Mouse (Mus musculus) megakaryocyte progenitor cell, adult 5-6 weeks (primary cell): ENCODE data around the gene 4933416C03Rik. TPM values are rescaled to one million over a fixed set of nuclear protein-coding genes. Genes with fewer than 3 reads are reported as not detected.

Experiments used
- ATAC-seq: replicated peaks from 2 replicates; pipeline ENCODE4 v1.8.0; 2016; ENCODE audit warnings: mild to moderate bottlenecking, moderate TSS enrichment, inconsistent platforms; ENCODE audit not compliant: poor library complexity
- total RNA-seq, 2 experiments: library from RNA; stranded (forward) in 1 of 2; stranded (reverse) in 1 of 2; fragments of 157-497, 149-512 nt in 1 of 2; fragments of 200-1000 nt in 1 of 2; gene quantifications; 2 replicates each; pipeline versions ENCODE4 v1.2.3 to v1.2.4; 2015 to 2017

4933416C03Rik gene
- total RNA-seq (2015) (not detected in 2 replicates), total RNA-seq (2017) (not detected in 2 replicates)

DNA sequence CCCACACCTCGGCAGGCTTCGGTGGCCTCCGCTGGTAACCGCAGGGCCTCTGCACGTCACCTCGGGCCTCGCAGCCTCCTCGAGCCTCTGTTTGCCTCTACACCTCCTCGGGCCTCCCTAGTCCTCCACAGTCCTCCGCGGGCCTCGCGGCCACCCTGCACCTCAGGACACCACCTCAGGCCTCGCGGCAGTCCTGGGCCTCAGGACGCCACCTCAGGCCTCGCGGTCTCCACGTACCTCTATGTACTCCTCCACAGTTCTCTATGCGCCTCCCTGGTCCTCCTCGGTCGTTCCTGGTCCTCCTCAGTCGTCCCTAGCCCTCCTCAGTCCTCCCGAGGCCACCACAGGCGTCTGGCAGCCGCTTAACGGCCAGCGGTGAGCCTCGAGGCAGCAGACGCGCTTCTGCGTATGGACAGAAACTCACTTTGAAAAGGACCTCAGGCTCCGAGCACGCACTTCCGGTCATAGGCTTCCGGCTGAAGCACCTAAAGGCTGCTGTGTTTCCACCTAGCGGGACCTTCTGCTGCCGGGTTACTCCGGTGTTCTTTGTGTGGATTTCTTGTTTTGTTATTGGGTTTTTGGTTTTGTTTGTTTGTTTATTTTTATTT is at the start of gene 4933416C03Rik:
TSS of gene 4933416C03Rik (minus strand) at position 51 of the 608 bp plus-strand sequence.
- ATAC-seq, result no peak

DNA sequence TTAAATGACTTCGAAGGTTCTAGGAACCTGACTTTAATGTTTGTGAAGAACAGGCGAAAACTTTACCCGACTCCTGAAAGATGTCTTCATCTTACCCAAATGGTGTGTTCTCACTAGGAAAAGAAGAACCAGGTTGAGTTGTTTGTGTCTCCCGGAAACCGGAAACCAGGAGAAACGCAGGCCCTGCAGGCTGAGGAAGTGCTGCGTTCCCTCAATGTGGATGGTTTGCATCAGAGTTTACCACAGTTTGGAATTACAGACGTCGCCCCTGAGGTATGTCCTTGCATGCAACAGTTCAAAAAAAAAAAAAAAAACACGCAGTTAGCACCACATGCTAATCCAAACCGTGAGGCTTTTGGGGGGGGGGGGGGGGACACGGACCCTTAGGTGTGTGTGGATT is 48.6 kb upstream of the 4933416C03Rik start:
- peak; percentile 93 for ATAC-seq

- ATAC-seq, result peak; percentile 98
These were observed 43.0 kb upstream of the 4933416C03Rik start for GRCm38 (mm10) chr10:116156699-116157098.

GRCm38 (mm10) chr10:116154707-116155106 is 41.0 kb upstream of the 4933416C03Rik start:
- ATAC-seq, result peak; percentile 51

DNA sequence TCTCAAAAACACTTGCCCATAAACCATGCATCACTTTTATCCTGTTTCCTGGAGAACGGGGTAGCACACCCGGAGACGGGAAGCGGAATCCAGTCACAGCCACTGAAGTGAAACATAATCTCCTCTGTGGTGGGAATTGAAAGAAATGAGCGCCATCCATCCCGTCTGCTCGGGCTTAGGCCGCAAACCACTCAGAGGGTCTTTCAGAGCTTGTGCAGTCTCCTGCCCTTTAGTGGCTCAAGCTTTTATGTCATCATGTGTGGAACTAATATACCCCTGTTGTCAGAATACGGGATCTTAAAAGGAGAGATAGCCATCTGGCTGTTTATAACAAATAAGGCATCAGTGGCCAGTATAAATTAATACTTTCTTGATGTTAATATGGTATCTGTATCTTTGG is 32.4 kb upstream of the 4933416C03Rik start:
- ATAC-seq, result no peak

- ATAC-seq, result no peak
These were observed 30.0 kb upstream of the 4933416C03Rik start for GRCm38 (mm10) chr10:116143684-116144083.

GRCm38 (mm10) chr10:116140226-116140625 is 26.5 kb upstream of the 4933416C03Rik start:
- no peak for ATAC-seq

GRCm38 (mm10) chr10:116135187-116135586 is 21.5 kb upstream of the 4933416C03Rik start:
- ATAC-seq, result peak; percentile 61

DNA sequence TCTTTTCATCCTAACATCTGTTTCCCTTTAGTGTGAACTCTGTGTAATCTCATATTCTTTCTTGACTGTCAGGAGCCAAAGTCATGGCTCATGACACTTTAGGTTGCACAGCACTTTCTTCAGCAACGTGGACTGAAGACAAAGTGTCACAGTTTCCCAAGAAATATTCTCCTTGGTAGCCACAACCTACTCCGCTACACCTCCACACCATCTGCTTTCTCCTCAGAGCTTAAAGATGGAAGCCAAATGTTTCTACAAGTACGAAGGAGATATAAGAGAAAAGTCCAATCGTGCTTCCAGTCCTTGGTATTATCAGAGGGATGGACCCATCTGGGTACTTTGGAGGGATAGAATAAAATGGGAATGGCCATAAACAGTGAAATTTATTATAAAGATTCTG is 18.5 kb upstream of the 4933416C03Rik start:
- ATAC-seq, result no peak

DNA sequence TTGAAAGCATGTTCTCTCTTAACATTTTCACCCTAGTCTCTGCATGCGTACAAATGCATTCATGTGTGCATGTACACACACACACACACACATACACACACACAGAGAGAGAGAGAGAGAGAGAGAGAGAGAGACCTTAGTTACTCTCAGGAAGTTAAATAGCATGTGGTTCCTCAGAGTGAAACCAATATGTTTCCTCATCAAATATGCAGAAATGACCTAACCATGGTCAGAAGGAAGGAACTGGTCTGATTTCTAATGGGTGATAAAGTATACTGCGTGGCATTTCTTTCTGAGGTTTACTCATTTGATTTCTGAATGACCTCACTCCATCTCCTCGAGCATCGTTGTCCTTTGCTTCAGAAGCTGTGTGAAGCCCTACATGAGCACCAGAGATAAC is 17.5 kb upstream of the 4933416C03Rik start:
- peak; percentile 95 for ATAC-seq

DNA sequence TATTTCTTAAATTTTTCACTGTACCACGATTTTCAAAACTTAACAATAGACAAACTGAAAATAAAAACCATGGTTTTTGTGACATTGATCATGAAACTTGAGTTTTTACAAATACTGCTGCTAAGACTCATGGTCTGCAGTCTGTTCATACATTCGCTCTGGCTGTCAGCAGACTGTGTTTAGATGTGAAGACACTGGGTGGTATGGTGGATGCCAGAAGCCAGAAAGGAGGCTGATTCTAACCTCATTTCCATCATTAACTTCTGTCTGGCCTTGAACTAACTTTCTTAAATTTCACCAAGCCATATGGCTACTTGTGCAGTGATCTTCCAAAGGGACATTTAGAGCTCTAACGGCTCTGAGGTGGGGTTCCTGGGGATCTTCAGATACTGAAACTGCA is 16.7 kb upstream of the 4933416C03Rik start:
- no peak for ATAC-seq

- no peak for ATAC-seq
These were observed 11.6 kb upstream of the 4933416C03Rik start for GRCm38 (mm10) chr10:116125364-116125763.

DNA sequence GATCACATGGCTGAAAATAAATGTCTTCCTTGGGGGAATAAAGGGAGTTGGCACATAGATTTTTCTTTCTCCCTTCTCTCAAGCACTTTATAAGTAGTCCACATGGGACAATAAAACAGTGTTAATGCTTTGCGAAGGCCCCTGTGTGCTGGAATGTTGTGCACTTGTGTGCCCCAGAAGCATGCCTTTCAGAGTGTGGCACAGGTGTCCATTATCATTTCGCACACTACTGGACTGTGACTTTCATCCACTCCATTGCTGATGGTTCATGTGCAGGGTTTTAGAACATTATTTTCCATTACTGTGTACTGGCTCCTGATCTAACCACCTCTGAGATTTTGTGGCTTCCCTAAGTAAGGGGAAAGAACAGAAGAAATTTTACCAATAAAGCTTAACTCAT is 10.1 kb upstream of the 4933416C03Rik start:
- ATAC-seq, result no peak

DNA sequence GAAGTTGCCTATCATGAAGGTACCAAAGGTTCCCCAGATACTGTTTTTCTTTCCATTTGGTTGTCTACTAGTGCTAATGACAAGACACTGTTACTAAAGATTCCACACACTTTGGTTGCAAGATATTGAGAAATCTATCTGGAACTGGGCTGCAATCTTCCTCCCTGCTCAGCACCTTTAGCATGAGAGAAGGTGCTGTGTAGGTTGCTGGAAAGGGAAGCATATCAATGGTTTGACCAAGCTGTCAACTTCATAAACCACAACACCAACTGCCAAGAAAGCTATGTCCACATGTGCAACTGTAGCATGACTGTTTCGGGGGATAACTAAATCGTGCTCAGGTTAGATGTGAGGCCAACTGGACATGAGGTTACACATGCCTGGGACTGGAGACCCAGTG is 7.7 kb upstream of the 4933416C03Rik start:
- peak; percentile 91 for ATAC-seq

DNA sequence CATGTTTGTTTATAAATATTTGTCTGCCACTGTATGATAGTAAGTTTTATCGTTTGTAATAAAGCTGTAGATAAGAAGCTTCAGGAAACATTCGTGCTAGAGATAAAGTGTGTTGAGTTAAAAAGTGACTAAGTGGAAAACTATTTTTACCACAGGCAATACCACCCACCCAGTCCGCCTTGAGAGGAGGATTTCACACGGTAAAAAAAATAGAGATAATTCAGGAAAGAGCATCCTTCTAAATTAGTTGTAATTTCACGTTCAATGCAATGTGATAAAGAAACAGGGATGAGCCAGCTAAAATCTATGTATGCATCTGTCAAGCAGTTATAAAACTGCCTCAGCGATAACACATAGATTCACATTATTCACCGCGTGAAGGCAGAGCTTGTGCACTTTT is 3.3 kb upstream of the 4933416C03Rik start:
- ATAC-seq, result no peak

- ATAC-seq, result no peak
These were observed 2.4 kb upstream of the 4933416C03Rik start for GRCm38 (mm10) chr10:116115881-116116677.

DNA sequence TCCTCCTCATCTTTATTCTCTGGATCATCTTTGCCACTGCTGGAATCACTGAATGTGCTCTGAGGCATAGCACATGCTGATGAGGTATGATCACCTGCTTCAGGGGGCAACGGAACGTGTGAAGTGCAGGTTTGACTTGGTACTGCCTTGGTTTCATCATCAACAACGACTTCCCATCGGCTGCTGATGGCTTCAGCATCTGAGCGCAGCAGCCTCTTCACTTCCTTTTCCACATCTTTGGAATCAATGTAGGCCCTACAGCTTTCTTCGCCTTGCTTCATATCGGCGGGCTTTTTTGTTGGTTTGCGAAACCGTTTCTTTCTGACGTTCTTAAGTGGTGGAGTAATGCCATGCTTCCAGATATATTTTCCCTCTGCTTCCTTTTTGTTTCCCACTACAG is 849 bp downstream of the 4933416C03Rik start:
- peak; percentile 68 for ATAC-seq

DNA sequence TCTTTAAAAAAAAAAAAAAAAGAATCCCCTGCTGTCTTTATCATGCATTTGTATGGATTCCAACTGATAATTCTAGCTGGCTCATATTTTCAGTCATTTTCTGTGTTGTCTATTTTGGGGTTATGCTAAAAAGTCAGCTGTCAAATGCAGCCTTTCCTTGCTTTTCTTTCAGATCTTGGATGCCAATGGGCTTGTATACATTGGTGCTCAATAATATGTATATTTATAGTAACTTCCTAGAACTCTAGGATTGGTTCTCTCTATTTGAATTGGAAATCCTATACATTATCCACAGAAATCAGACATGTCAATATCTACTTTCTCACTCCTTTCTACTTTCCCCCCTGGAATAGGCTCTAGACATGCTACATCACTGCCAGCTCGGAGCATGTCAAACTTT is 5.0 kb downstream of the 4933416C03Rik start:
- no peak for ATAC-seq

- peak; percentile 56 for ATAC-seq
These were observed 5.5 kb downstream of the 4933416C03Rik start for GRCm38 (mm10) chr10:116108176-116108575.

GRCm38 (mm10) chr10:116098470-116098869 is 15.2 kb downstream of the 4933416C03Rik start:
- peak; percentile 74 for ATAC-seq

DNA sequence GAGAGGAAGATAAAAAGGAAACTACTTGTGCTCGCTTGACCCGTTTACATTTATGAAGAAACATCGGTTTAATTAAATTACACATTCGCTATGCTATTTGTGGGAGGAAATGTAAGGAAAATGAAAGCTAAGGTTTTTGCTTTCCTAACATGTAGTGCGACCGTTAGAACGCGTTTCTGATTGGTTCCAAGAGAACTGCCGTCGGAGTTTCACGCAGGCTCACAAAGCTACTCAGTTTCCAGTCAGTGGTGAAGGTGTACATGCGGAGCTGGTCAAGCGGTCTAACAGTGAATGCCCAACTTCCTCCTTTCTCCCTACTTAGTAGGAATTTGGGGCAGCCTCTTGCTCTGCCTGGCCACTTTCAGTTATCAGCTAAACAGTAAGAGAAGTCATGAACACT is 17.3 kb downstream of the 4933416C03Rik start:
- 0 out of 2 replicates have a peak, but pooled peaks have one; percentile 29 for ATAC-seq

GRCm38 (mm10) chr10:116083965-116084364 is 29.8 kb downstream of the 4933416C03Rik start:
- ATAC-seq, result peak; percentile 77
